Mouse (Mus musculus) cerebellum, adult 2 months (tissue): ENCODE measurements around the gene Mapkapk5. TPM values are rescaled to one million over a fixed set of nuclear protein-coding genes. Genes with fewer than 3 reads are reported as not detected.
"Not testable (repeated sequence)": the region's sequence is repeated elsewhere in the genome, so short reads cannot be mapped to it uniquely, and the experiment has no call there.

ENCODE experiments used
- DNase-seq, 2 experiments: peaks; one replicate each; pipeline ENCODE4 v3.0.0; 2021
- H3K27ac ChIP-seq: fragments of 200-500 bp; 2 replicates; pipeline ENCODE4 v1.5.1; 2012; ENCODE audit warnings: low read length, control low read depth, inconsistent platforms; ENCODE audit not compliant: insufficient read depth
- H3K27me3 ChIP-seq: fragments of 200-500 bp; 2 replicates; pipeline ENCODE4 v1.6.1; 2012; ENCODE audit warnings: inconsistent platforms, mild to moderate bottlenecking, low read length, moderate library complexity; ENCODE audit not compliant: control insufficient read depth, insufficient read depth
- H3K4me1 ChIP-seq: fragments of 200-500 bp; 2 replicates; pipeline ENCODE4 v1.6.1; 2011; ENCODE audit warnings: low read length; ENCODE audit not compliant: control insufficient read depth, insufficient read depth
- H3K4me3 ChIP-seq: fragments of 200-500 bp; replicated peaks from 2 replicates; pipeline ENCODE3; 2011; ENCODE audit warnings: mild to moderate bottlenecking, low read depth, low read length, control low read depth; ENCODE audit not compliant: insufficient read depth
- CTCF ChIP-seq: fragments of 200-500 bp; IDR thresholded peaks from 2 replicates; pipeline ENCODE4 v1.5.1; 2011; ENCODE audit warnings: low read depth, mild to moderate bottlenecking, control low read depth, low read length, moderate library complexity, borderline replicate concordance; ENCODE audit not compliant: insufficient read depth
- POLR2A ChIP-seq: fragments of 200-500 bp; IDR thresholded peaks from 2 replicates; pipeline ENCODE4 v1.6.1; 2011; ENCODE audit warnings: low read length, control low read depth, borderline replicate concordance; ENCODE audit not compliant: insufficient read depth
- WGBS: fragments of 180-500 bp; shearing (Covaris S2); methylation state at CpG from one replicate; pipeline ENCODE4 v1.1.7; 2018; 5-methylcytosine and 5-hydroxymethylcytosine counted together
- polyA plus RNA-seq: library from polyadenylated mRNA; depleted of rRNA; stranded (reverse); fragments of >200 nt; gene quantifications from 2 replicates; pipeline ENCODE4 v1.2.3, GENCODE M21; 2012

Mapkapk5 gene
- polyA plus RNA-seq, 1 experiment, result 94.9 TPM

GRCm38 (mm10) chr5:121536921-121537555, 8.7 kb downstream of the Mapkapk5 start:
- Histone ChIP-seq H3K27me3 (no peaks in the 10 kb centered on the region), H3K4me3 (no peak overlapping the region), H3K27ac (no peak overlapping the region), H3K4me1 (0 out of 2 replicates have a peak, but pooled peaks cover 5% of the 10 kb centered on the region)
- DNase-seq, result no peak
- TF ChIP-seq POLR2A (no peak), CTCF (no peak)
- WGBS, result 63% methylated on average over 7 of the region's 7 CpGs

GRCm38 (mm10) chr5:121535116-121535515, 10.6 kb downstream of the Mapkapk5 start:
- H3K27me3 ChIP-seq, result no peaks in the 10 kb centered on the region
- 92% methylated on average over 3 of the region's 3 CpGs for WGBS

GRCm38 (mm10) chr5:121534521-121534920, 11.2 kb downstream of the Mapkapk5 start:
- H3K27me3 ChIP-seq, result no peaks in the 10 kb centered on the region
- no peak overlapping the region for H3K27ac ChIP-seq
- H3K4me3 ChIP-seq, result no peak overlapping the region
- TF ChIP-seq POLR2A (no peak), CTCF (peak; percentile 51; the same call in 1 of the 2 replicates)
- DNase-seq, result no peak
- WGBS, result 94% methylated on average over 5 of the region's 5 CpGs
- 0 out of 2 replicates have a peak, but pooled peaks cover 2% of the 10 kb centered on the region for H3K4me1 ChIP-seq

More at GRCm38 (mm10) chr5:121535116-121535515, 10.6 kb downstream of the Mapkapk5 start:
- Histone ChIP-seq H3K4me1 (0 out of 2 replicates have a peak, but pooled peaks cover 2% of the 10 kb centered on the region), H3K27ac (no peak overlapping the region), H3K4me3 (no peak overlapping the region)
- no peak for TF ChIP-seq POLR2A
- no peak for TF ChIP-seq CTCF
- DNase-seq, result no peak

- TF ChIP-seq POLR2A, result no peak
- TF ChIP-seq CTCF, result no peak
- 68% methylated on average over 8 of the region's 8 CpGs for WGBS
- no peaks in the 10 kb centered on the region for H3K4me1 ChIP-seq
- DNase-seq, result no peak
- H3K27me3 ChIP-seq, result no peaks in the 10 kb centered on the region
- no peak overlapping the region for H3K4me3 ChIP-seq
- no peak overlapping the region for H3K27ac ChIP-seq
Observed at GRCm38 (mm10) chr5:121526961-121527360, 18.7 kb downstream of the Mapkapk5 start.

GRCm38 (mm10) chr5:121526526-121526925, 19.2 kb downstream of the Mapkapk5 start:
- Histone ChIP-seq H3K27ac (no peak overlapping the region), H3K4me3 (no peak overlapping the region), H3K4me1 (no peaks in the 10 kb centered on the region), H3K27me3 (no peaks in the 10 kb centered on the region)
- no peak for TF ChIP-seq CTCF
- TF ChIP-seq POLR2A, result no peak
- WGBS, result 79% methylated on average over 7 of the region's 7 CpGs
- DNase-seq, result no peak

GRCm38 (mm10) chr5:121525774-121526450, 19.8 kb downstream of the Mapkapk5 start:
- Histone ChIP-seq H3K27me3 (no peaks in the 10 kb centered on the region), H3K4me3 (no peak overlapping the region), H3K27ac (no peak overlapping the region), H3K4me1 (no peaks in the 10 kb centered on the region)
- no peak for DNase-seq
- TF ChIP-seq POLR2A (no peak), CTCF (no peak)
- 87% methylated on average over 14 of the region's 14 CpGs for WGBS

- 94% methylated on average over 11 of the region's 17 CpGs for WGBS
- not testable (repeated sequence) for H3K4me3 ChIP-seq
Observed at GRCm38 (mm10) chr5:121519758-121520157, 25.9 kb downstream of the Mapkapk5 start.

GRCm38 (mm10) chr5:121518983-121519382, 26.7 kb downstream of the Mapkapk5 start:
- DNase-seq, result no peak
- H3K4me1 ChIP-seq, result no peaks in the 10 kb centered on the region
- no peaks in the 10 kb centered on the region for H3K27me3 ChIP-seq
- no peak for TF ChIP-seq CTCF
- no peak for TF ChIP-seq POLR2A
- 93% methylated on average over 9 of the region's 9 CpGs for WGBS
- no peak overlapping the region for H3K27ac ChIP-seq
- no peak overlapping the region for H3K4me3 ChIP-seq

More at GRCm38 (mm10) chr5:121519758-121520157, 25.9 kb downstream of the Mapkapk5 start:
- not testable (repeated sequence) for H3K27ac ChIP-seq, DNase-seq, H3K27me3 ChIP-seq, H3K4me1 ChIP-seq
